Mouse (Mus musculus) neutrophil, adult 65 days (primary cell): ENCODE data around the gene Tedc1. TPM values are rescaled to one million over a fixed set of nuclear protein-coding genes. Genes with fewer than 3 reads are reported as not detected.

Experiments used
- total RNA-seq: library from RNA; stranded (reverse); gene quantifications from 2 replicates; pipeline ENCODE4 v1.2.4, GENCODE M21; 2023

Gene Tedc1
- 10.5 and 12.2 TPM in 2 replicates for total RNA-seq

GRCm38 (mm10) chr12:113155887-113156539 lies at the start of gene Tedc1:
Gene Tedc1 (plus strand): TSS chr12:113156421.

DNA sequence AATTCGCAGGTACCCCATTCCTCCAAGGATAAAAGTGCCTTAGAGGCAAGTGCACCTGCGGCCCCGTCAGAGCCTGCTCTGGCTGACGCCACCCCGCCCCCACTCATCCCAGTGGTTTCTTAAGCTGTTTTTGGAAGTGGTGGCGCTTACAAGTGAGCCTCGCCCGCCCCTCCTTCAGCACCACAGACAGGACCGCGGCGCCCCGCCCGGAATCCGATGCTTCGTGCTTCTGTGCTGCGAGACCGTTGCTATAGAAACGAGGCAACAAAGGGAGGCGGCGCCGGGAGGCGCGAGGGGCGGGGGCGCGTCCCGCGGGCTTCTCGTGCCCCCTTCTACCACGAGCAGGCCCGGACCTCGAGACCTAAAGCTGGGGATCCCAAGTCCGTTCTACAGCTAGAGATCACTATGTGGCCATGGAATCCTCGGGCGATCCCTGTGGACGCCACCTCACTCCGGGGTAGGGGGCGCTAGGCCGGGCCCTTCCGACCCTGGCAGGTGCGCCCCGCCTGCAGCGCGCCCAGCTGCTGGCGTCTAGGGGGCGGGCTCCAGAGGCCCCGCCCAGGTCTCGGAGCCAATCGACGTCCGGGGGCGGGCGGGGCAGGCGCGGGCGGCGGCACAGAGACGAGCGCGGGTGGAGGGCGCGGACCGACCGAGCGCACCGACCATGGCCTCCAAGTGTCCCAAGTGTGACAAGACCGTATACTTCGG lies 16.2 kb upstream of the Tedc1 start, which contains the start of gene Crip2:
Gene Crip2 (plus strand): TSS at position 329 of the 708 bp plus-strand sequence.

DNA sequence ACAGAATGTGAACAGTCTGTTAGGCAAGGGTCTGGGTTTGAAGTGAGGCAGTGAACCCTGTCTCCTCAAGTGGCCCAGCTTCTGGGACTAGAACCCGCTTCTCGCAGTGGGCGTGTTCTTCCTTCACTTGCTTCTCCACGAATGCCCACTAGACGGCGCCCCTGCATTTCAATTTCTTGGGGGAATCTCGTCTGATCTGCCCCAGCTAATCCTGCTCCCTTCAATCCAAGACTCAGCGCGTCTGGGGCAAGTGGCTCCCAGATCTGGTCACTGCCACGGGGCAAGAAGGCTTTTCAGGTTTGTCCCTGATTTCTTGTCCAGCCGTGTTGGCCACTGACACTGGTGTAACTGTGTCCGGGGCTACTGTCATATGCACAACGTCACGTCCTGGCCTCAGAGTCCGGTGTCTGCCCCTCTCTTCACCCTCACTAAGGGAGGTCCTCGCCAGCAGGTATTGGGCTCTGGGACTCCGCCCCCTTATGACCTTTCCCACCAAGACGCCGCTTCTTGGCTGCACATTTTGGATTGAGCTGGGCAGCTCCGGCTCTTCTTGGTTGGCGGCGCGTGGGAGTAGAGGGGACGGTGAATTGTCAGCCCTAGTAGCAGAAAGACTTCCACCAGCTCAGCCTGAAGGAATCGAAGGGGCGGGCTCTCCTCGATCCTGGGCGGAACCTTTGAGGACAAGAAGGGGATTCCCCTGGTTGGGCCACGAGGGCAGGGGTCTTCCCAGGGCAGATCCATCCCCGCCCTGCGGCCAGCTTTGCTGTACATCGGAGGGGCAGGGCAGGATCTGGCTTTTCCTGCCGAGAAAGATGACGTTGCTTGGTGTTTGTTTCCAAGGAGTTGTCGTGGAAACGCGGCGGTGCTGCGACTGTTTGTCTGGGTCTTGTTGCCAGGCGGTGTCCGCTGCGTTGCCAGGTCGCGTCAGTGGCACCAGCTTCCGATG lies 9.8 kb upstream of the Tedc1 start, which contains the start of gene Crip1:
Gene Crip1 (plus strand): TSS at position 205 of the 946 bp plus-strand sequence.

GRCm38 (mm10) chr12:113185442-113186291 lies 29.4 kb downstream of the Tedc1 start, which contains the start of gene Tmem121:
Gene Tmem121 (plus strand): TSS chr12:113185930.

Other genes starting within 250 kb of the Tedc1 start
- gene Jag2, start 226.6 kb upstream of the Tedc1 start, total RNA-seq = 0.27 and 0.82 TPM in 2 replicates
- 6.1 and 7.4 TPM in 2 replicates for gene Nudt14, start 214.3 kb upstream of the Tedc1 start, total RNA-seq
- gene Btbd6, start 179.9 kb upstream of the Tedc1 start, total RNA-seq = 2.0 and 3.6 TPM in 2 replicates
- 55.0 and 78.7 TPM in 2 replicates for gene Brf1, start 155.7 kb upstream of the Tedc1 start, total RNA-seq
- gene Pacs2, start 141.9 kb upstream of the Tedc1 start, total RNA-seq = 42.7 and 56.7 TPM in 2 replicates
- 0.36 TPM in 1 of 2 replicates, not detected in the other for gene Tex22, start 81.9 kb upstream of the Tedc1 start, total RNA-seq
- gene Mta1, start 58.1 kb upstream of the Tedc1 start, total RNA-seq = 14.7 and 18.9 TPM in 2 replicates
- 2.3 and 4.2 TPM in 2 replicates for gene Crip2, start 16.2 kb upstream of the Tedc1 start, total RNA-seq
- 334 and 480 TPM in 2 replicates for gene Crip1, start 10.1 kb upstream of the Tedc1 start, total RNA-seq
- not detected in 2 replicates for gene Tmem121, start 29.5 kb downstream of the Tedc1 start, total RNA-seq